Mouse (Mus musculus) neural tube, embryonic 15.5 days (tissue): ENCODE measurements around the gene Tpst1. TPM values are rescaled to one million over a fixed set of nuclear protein-coding genes. Genes with fewer than 3 reads are reported as not detected.
A peak's percentile ranks its signal among the peaks of the same experiment; 100 is the strongest.

Experiments
- ATAC-seq: fragments of 200-750 bp; cut with Nextera tagmentation; 2 replicates; pipeline ENCODE4 v1.8.0; 2017; ENCODE audit warnings: mild to moderate bottlenecking, moderate TSS enrichment, moderate library complexity; ENCODE audit not compliant: low FRiP score
- H3K27ac ChIP-seq: fragments of 300-500 bp; sonication (generic); replicated peaks from 2 replicates; pipeline ENCODE4 v1.5.1; 2015; ENCODE audit warnings: mild to moderate bottlenecking, inconsistent platforms
- H3K27me3 ChIP-seq: fragments of 300-500 bp; sonication (generic); replicated peaks from 2 replicates; pipeline ENCODE4 v1.6.1; 2015; ENCODE audit warnings: inconsistent platforms
- H3K36me3 ChIP-seq: fragments of 300-500 bp; sonication (generic); 2 replicates; pipeline ENCODE4 v1.6.1; 2015; ENCODE audit warnings: inconsistent platforms
- H3K4me1 ChIP-seq: fragments of 300-500 bp; sonication (generic); 2 replicates; pipeline ENCODE4 v1.6.1; 2015; ENCODE audit warnings: inconsistent platforms
- H3K4me2 ChIP-seq: fragments of 300-500 bp; sonication (generic); 2 replicates; pipeline ENCODE4 v1.6.1; 2015; ENCODE audit warnings: inconsistent platforms, mild to moderate bottlenecking, moderate library complexity
- H3K4me3 ChIP-seq: fragments of 300-500 bp; sonication (generic); replicated peaks from 2 replicates; pipeline ENCODE4 v1.5.1; 2015; ENCODE audit warnings: mild to moderate bottlenecking, inconsistent platforms
- H3K9ac ChIP-seq: fragments of 300-500 bp; sonication (generic); replicated peaks from 2 replicates; pipeline ENCODE4 v1.6.1; 2015; ENCODE audit warnings: mild to moderate bottlenecking, inconsistent platforms
- H3K9me3 ChIP-seq: fragments of 300-500 bp; sonication (generic); replicated peaks from 2 replicates; pipeline ENCODE4 v1.6.1; 2016; ENCODE audit warnings: inconsistent platforms
- WGBS: fragments of 180-500 bp; shearing (Covaris S2); methylation state at CpG from one replicate; pipeline ENCODE4 v1.1.7; 2015; ENCODE audit warnings: mixed read lengths; 5-methylcytosine and 5-hydroxymethylcytosine counted together
- polyA plus RNA-seq: library from polyadenylated mRNA; unstranded; fragments of >200 nt; fragmentation: Nextera tagmentation; extraction: Ambion mirVana; gene quantifications from 2 replicates; pipeline ENCODE4 v1.2.1, GENCODE M21; 2015

Tpst1 gene
- polyA plus RNA-seq, 1 experiment from 2014 or later: 58.8 TPM

DNA sequence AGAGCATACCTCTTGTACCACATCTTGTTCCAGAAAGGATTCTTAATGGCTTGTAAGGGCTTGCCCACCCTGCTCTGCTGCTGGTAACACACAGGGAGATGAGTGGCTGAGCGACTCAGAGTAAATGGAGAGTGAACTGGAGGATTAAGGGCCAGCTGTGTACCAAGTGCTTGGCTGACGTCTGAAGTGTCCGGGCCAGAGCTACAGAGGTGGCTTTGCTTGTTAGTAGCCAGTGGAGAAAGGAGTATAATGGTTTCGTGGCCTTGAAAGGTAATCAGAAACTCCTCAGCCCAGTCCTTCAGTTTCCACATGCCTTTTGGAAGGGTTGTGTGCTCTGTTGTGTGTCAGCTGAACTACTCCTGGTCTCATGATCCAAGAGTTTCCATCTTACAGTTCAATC, 104.7 kb downstream of the Tpst1 start:
- Histone ChIP-seq H3K27ac (no peak overlapping the region), H3K27me3 (no peaks in the 10 kb centered on the region), H3K4me3 (no peak overlapping the region), H3K4me2 (no peak overlapping the region), H3K4me1 (peaks cover 24% of the 10 kb centered on the region), H3K9me3 (no peaks in the 10 kb centered on the region), H3K36me3 (no peaks in the 10 kb centered on the region), H3K9ac (no peak overlapping the region)
- no peak for ATAC-seq
- WGBS: 75% methylated on average over 4 of the region's 4 CpGs

DNA sequence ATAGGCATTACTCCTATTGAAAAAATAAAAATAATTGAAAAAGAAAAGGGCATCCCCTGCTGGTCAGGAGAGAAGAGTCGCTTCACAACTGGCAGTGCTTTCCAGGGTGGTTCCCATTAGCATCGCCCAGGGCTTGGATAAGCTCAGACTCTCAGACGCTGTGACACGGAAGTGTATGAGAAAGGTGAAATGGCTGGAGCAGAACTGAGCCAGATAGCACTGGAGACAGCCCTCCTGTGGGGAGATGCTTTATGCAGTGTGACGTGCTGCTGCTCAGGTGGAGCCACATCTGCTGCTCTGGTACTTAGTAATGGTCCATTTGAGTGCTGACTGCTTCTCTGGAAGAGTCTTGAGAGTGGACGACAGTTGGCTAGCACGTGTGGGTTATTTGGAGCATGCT, 107.2 kb downstream of the Tpst1 start:
- H3K9me3 ChIP-seq: no peaks in the 10 kb centered on the region
- 54% methylated on average over 7 of the region's 7 CpGs for WGBS
- H3K27me3 ChIP-seq: no peaks in the 10 kb centered on the region
- ATAC-seq: 0 out of 2 replicates have a peak, but pooled peaks have one; percentile 28
- H3K36me3 ChIP-seq: no peaks in the 10 kb centered on the region
- H3K4me3 ChIP-seq: no peak overlapping the region
- no peak overlapping the region for H3K4me2 ChIP-seq
- H3K27ac ChIP-seq: peak overlapping the region; percentile 28
- peaks cover 10% of the 10 kb centered on the region; the same call in 1 of the 2 replicates for H3K4me1 ChIP-seq
- H3K9ac ChIP-seq: no peak overlapping the region

- H3K4me3 ChIP-seq: no peak overlapping the region
- H3K9me3 ChIP-seq: no peaks in the 10 kb centered on the region
- no peak overlapping the region for H3K27ac ChIP-seq
- H3K4me1 ChIP-seq: peaks cover 13% of the 10 kb centered on the region; the same call in 1 of the 2 replicates
- no peaks in the 10 kb centered on the region for H3K36me3 ChIP-seq
- no peak for ATAC-seq
- no peak overlapping the region for H3K9ac ChIP-seq
- H3K4me2 ChIP-seq: no peak overlapping the region
- no peaks in the 10 kb centered on the region for H3K27me3 ChIP-seq
- WGBS: 83% methylated on average over 6 of the region's 6 CpGs
These were observed 108.8 kb downstream of the Tpst1 start for GRCm38 (mm10) chr5:130181740-130182540.

DNA sequence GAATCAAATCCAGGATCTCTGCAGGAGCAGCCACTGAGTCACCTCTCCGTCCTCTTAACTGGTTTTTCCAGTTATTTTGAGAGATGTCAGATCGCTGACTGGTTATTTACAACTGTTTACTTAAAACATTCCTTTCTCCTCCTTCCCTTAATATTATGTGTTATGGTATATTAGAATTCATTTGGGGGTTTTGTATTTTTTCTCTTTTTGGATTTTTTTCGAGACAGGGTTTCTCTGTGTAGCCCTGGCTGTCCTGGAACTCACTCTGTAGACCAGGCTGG, 109.4 kb downstream of the Tpst1 start:
- Histone ChIP-seq H3K36me3 (no peaks in the 10 kb centered on the region), H3K4me1 (peaks cover 13% of the 10 kb centered on the region; the same call in 1 of the 2 replicates), H3K27ac (no peak overlapping the region), H3K9me3 (no peaks in the 10 kb centered on the region), H3K27me3 (no peaks in the 10 kb centered on the region), H3K9ac (no peak overlapping the region), H3K4me2 (no peak overlapping the region), H3K4me3 (no peak overlapping the region)
- no peak for ATAC-seq
- 94% methylated on average over 3 of the region's 3 CpGs for WGBS

GRCm38 (mm10) chr5:130184193-130184856, 111.2 kb downstream of the Tpst1 start:
- Histone ChIP-seq H3K4me1 (peaks cover 11% of the 10 kb centered on the region; the same call in 1 of the 2 replicates), H3K9me3 (no peaks in the 10 kb centered on the region), H3K27me3 (no peaks in the 10 kb centered on the region), H3K9ac (no peak overlapping the region), H3K4me3 (no peak overlapping the region), H3K4me2 (no peak overlapping the region), H3K27ac (no peak overlapping the region), H3K36me3 (peaks cover 7% of the 10 kb centered on the region)
- ATAC-seq: no peak
- WGBS: 89% methylated on average over 9 of the region's 9 CpGs

- Histone ChIP-seq H3K4me1 (peaks cover 5% of the 10 kb centered on the region; the same call in 1 of the 2 replicates), H3K4me2 (no peak overlapping the region), H3K36me3 (peaks cover 17% of the 10 kb centered on the region), H3K27me3 (no peaks in the 10 kb centered on the region), H3K27ac (no peak overlapping the region), H3K9me3 (no peaks in the 10 kb centered on the region), H3K4me3 (no peak overlapping the region), H3K9ac (no peak overlapping the region)
- ATAC-seq: no peak
- WGBS: 92% methylated on average over 6 of the region's 6 CpGs
These were observed 112.2 kb downstream of the Tpst1 start for GRCm38 (mm10) chr5:130185312-130185711.

Other genes starting within 250 kb of the Tpst1 start
- 28.0 and 32.4 TPM in 2 replicates for gene Sumf2, start 226.3 kb upstream of the Tpst1 start, polyA plus RNA-seq
- 743 and 777 TPM in 2 replicates for gene Chchd2, start 185.9 kb upstream of the Tpst1 start, polyA plus RNA-seq
- gene Zbed5, start 177.6 kb upstream of the Tpst1 start, polyA plus RNA-seq: 11.1 and 13.0 TPM in 2 replicates
- gene Phkg1, start 174.8 kb upstream of the Tpst1 start, polyA plus RNA-seq: 0.95 and 1.3 TPM in 2 replicates
- gene Nupr1l, start 164.8 kb upstream of the Tpst1 start, polyA plus RNA-seq: 2.6 and 4.3 TPM in 2 replicates
- gene Vkorc1l1, start 131.4 kb upstream of the Tpst1 start, polyA plus RNA-seq: 28.9 and 30.5 TPM in 2 replicates
- 37.8 and 45.4 TPM in 2 replicates for gene Gusb, start 70.3 kb upstream of the Tpst1 start, polyA plus RNA-seq
- gene Asl, start 44.1 kb upstream of the Tpst1 start, polyA plus RNA-seq: 38.7 and 46.2 TPM in 2 replicates
- 73.4 and 80.4 TPM in 2 replicates for gene Crcp, start 44.0 kb upstream of the Tpst1 start, polyA plus RNA-seq
- gene Kctd7, start 71.5 kb downstream of the Tpst1 start, polyA plus RNA-seq: 14.9 and 16.4 TPM in 2 replicates
- 38.9 and 42.0 TPM in 2 replicates for gene Rabgef1, start 98.5 kb downstream of the Tpst1 start, polyA plus RNA-seq
- 24.7 and 27.5 TPM in 2 replicates for gene Tmem248, start 143.8 kb downstream of the Tpst1 start, polyA plus RNA-seq
- 60.6 and 64.6 TPM in 2 replicates for gene Sbds, start 182.2 kb downstream of the Tpst1 start, polyA plus RNA-seq
- 21.0 and 21.9 TPM in 2 replicates for gene Tyw1, start 182.3 kb downstream of the Tpst1 start, polyA plus RNA-seq